In genomic region chr16:45120844-45121425, GRCm38 (mm10) we compare ENCODE assay signal across 8 mouse cellular contexts. TPM values are rescaled to one million over a fixed set of nuclear protein-coding genes. Genes with fewer than 3 reads are reported as not detected.
A peak's percentile ranks its signal among the peaks of the same experiment; 100 is the strongest.
DNase-seq lines count a peak whose midpoint lies in the region; ATAC-seq and TF ChIP-seq lines count a peak whose summit lies in the region.

No protein-coding gene starts in this region.

- TF ChIP-seq CTCF in forebrain, postnatal 0 days (IDR thresholded peaks at IDR 0.05; ENCODE audit: low read depth), result no peak

- no peak overlapping the region for H3K9ac ChIP-seq in forebrain, postnatal 0 days
- H3K9ac ChIP-seq in forebrain, embryonic 13.5 days, result no peak overlapping the region
- no peak overlapping the region for H3K9ac ChIP-seq in lung, embryonic 16.5 days (ENCODE audit: low read length)

- no peak overlapping the region for H3K4me3 ChIP-seq in forebrain, postnatal 0 days (ENCODE audit: low read depth, low read length)
- no peak overlapping the region for H3K4me3 ChIP-seq in forebrain, embryonic 13.5 days
- no peak overlapping the region for H3K4me3 ChIP-seq in lung, embryonic 16.5 days (ENCODE audit: low read length)

- no peaks in the 10 kb centered on the region for H3K9me3 ChIP-seq in forebrain, postnatal 0 days (ENCODE audit: low read length)
- H3K9me3 ChIP-seq in forebrain, embryonic 13.5 days (replicated peaks), result no peaks in the 10 kb centered on the region
- no peaks in the 10 kb centered on the region for H3K9me3 ChIP-seq in lung, embryonic 16.5 days (ENCODE audit: control insufficient read depth, low read length)

- H3K36me3 ChIP-seq in forebrain, postnatal 0 days (ENCODE audit: insufficient read depth), result no peaks in the 10 kb centered on the region
- H3K36me3 ChIP-seq in forebrain, embryonic 13.5 days (ENCODE audit: poor library complexity, severe bottlenecking), result no peaks in the 10 kb centered on the region
- no peaks in the 10 kb centered on the region for H3K36me3 ChIP-seq in lung, embryonic 16.5 days (ENCODE audit: control insufficient read depth, insufficient read depth, low read length)

- H3K4me2 ChIP-seq in forebrain, postnatal 0 days (ENCODE audit: low read depth), result no peak overlapping the region
- H3K4me2 ChIP-seq in forebrain, embryonic 13.5 days, result no peak overlapping the region
- H3K4me2 ChIP-seq in lung, embryonic 16.5 days (ENCODE audit: low read depth, low read length), result no peak overlapping the region

- peak; percentile 31 for DNase-seq in forebrain, postnatal 0 days
- DNase-seq in adipocyte (ENCODE audit: low spot score), result peak; percentile 89
- peak; percentile 79 for DNase-seq in fibroblast of lung, adult 2 months (ENCODE audit: low read depth)
- peak; percentile 74 to 78 for DNase-seq in heart, postnatal 36 days
- DNase-seq in spleen, adult 12 weeks (ENCODE audit: low spot score), result no peak

- 49% methylated on average over 5 of the region's 5 CpGs for WGBS in forebrain, postnatal 0 days
- WGBS in forebrain, embryonic 13.5 days, result 69% methylated on average over 5 of the region's 5 CpGs
- WGBS in lung, embryonic 16.5 days, result 34% methylated on average over 5 of the region's 5 CpGs

- H3K27me3 ChIP-seq in forebrain, postnatal 0 days (ENCODE audit: insufficient read depth, low read length), result no peaks in the 10 kb centered on the region
- H3K27me3 ChIP-seq in forebrain, embryonic 13.5 days, result no peaks in the 10 kb centered on the region
- no peaks in the 10 kb centered on the region for H3K27me3 ChIP-seq in lung, embryonic 16.5 days (ENCODE audit: control insufficient read depth, insufficient read depth, low read depth, low read length)

- H3K4me1 ChIP-seq in forebrain, postnatal 0 days (ENCODE audit: insufficient read depth), result no peaks in the 10 kb centered on the region
- peaks cover 6% of the 10 kb centered on the region; the same call in 1 of the 2 replicates for H3K4me1 ChIP-seq in forebrain, embryonic 13.5 days
- H3K4me1 ChIP-seq in lung, embryonic 16.5 days (replicated peaks; ENCODE audit: control insufficient read depth, insufficient read depth, low read length), result peaks cover 6% of the 10 kb centered on the region

- ATAC-seq in forebrain, postnatal 0 days, result peak; percentile 20; the same call in 1 of the 2 replicates
- no peak for ATAC-seq in forebrain, embryonic 13.5 days
- peak; percentile 80 for ATAC-seq in lung, embryonic 16.5 days (ENCODE audit: low read depth)
- no peak for ATAC-seq in inflammation-experienced regulatory T-cells, adult 6 months

- no peak overlapping the region for H3K27ac ChIP-seq in forebrain, postnatal 0 days (ENCODE audit: low read depth, low read length)
- no peak overlapping the region; the same call in 1 of the 2 replicates for H3K27ac ChIP-seq in forebrain, embryonic 13.5 days
- H3K27ac ChIP-seq in lung, embryonic 16.5 days (ENCODE audit: low read length), result peak overlapping the region; percentile 32; the same call in 1 of the 2 replicates

- intact Hi-C loops in heart, postnatal 36 days (cut with DNase I), result loop anchor here (2.0 kb wide), 1 partner anchor 22 kb away; no protein-coding TSS in a partner anchor

RNA-seq across cellular contexts. Expression of gene Ccdc80, which starts 27.7 kb away (rescaled TPM):
- total RNA-seq in forebrain, postnatal 0 days (2014; rRNA removed), result 11.5 and 15.9 TPM in 2 replicates
- polyA plus RNA-seq in forebrain, postnatal 0 days (2015; fragmentation: Nextera tagmentation; extraction: Ambion mirVana), result 19.5 and 22.4 TPM in 2 replicates
- polyA plus RNA-seq in forebrain, embryonic 13.5 days (2015; fragmentation: Nextera tagmentation; extraction: Ambion mirVana), result 6.6 and 7.3 TPM in 2 replicates
- 10 to 100 TPM; 85.3 to 92.6 TPM for total RNA-seq in heart, postnatal 36 days (2021)
- polyA plus RNA-seq in lung, embryonic 16.5 days (2015; fragmentation: Nextera tagmentation; extraction: Ambion mirVana), result 66.5 and 76.3 TPM in 2 replicates
- 1 to 10 TPM; 1.1 to 2.0 (median 1.9) TPM for polyA plus RNA-seq in inflammation-experienced regulatory T-cells, adult 6 months (2017; shearing (Covaris generic))

RNA-seq across cellular contexts. Expression of gene Slc35a5, which starts 37.6 kb away (rescaled TPM):
- total RNA-seq in forebrain, postnatal 0 days (2014; rRNA removed), result 28.7 and 34.7 TPM in 2 replicates
- 25.2 and 29.4 TPM in 2 replicates for polyA plus RNA-seq in forebrain, postnatal 0 days (2015; fragmentation: Nextera tagmentation; extraction: Ambion mirVana)
- polyA plus RNA-seq in forebrain, embryonic 13.5 days (2015; fragmentation: Nextera tagmentation; extraction: Ambion mirVana), result 23.6 and 25.3 TPM in 2 replicates
- total RNA-seq in heart, postnatal 36 days (2021), result 10 to 100 TPM; 10.3 to 11.0 TPM
- polyA plus RNA-seq in lung, embryonic 16.5 days (2015; fragmentation: Nextera tagmentation; extraction: Ambion mirVana), result 21.1 and 21.6 TPM in 2 replicates
- 10 to 100 TPM; 27.9 to 45.7 (median 36.3) TPM for polyA plus RNA-seq in inflammation-experienced regulatory T-cells, adult 6 months (2017; shearing (Covaris generic))

RNA-seq across cellular contexts. Expression of gene Atg3, which starts 37.6 kb away (rescaled TPM):
- 24.9 and 27.3 TPM in 2 replicates for total RNA-seq in forebrain, postnatal 0 days (2014; rRNA removed)
- polyA plus RNA-seq in forebrain, postnatal 0 days (2015; fragmentation: Nextera tagmentation; extraction: Ambion mirVana), result 52.2 and 54.9 TPM in 2 replicates
- polyA plus RNA-seq in forebrain, embryonic 13.5 days (2015; fragmentation: Nextera tagmentation; extraction: Ambion mirVana), result 42.9 and 43.2 TPM in 2 replicates
- 10 to 100 TPM; 22.0 to 22.8 TPM for total RNA-seq in heart, postnatal 36 days (2021)
- polyA plus RNA-seq in lung, embryonic 16.5 days (2015; fragmentation: Nextera tagmentation; extraction: Ambion mirVana), result 30.8 and 33.3 TPM in 2 replicates
- 10 to 100 TPM; 12.3 to 20.2 (median 14.4) TPM for polyA plus RNA-seq in inflammation-experienced regulatory T-cells, adult 6 months (2017; shearing (Covaris generic))

Comparison
In these comparisons a context has a peak if more than half of its experiments do, and no peak if none do; other contexts are left out.
1. ATAC-seq: peak in forebrain, postnatal 0 days (single experiment) and lung, embryonic 16.5 days (single experiment); none in forebrain, embryonic 13.5 days (single experiment) and inflammation-experienced regulatory T-cells, adult 6 months (single experiment).